Mouse (Mus musculus) testis, adult 2 months (tissue): Measurements from ENCODE around the gene Zfp422.

Experiments used
- CTCF ChIP-seq: fragments of 200-500 bp; IDR thresholded peaks from 2 replicates; pipeline ENCODE4 v1.5.1; 2012; ENCODE audit warnings: low read depth, mild to moderate bottlenecking, inconsistent platforms, low read length, moderate library complexity; ENCODE audit not compliant: control insufficient read depth, insufficient read depth, insufficient replicate concordance
- POLR2A ChIP-seq: fragments of 200-500 bp; IDR thresholded peaks from 2 replicates; pipeline ENCODE4 v1.6.1; 2012; ENCODE audit warnings: low read depth, mild to moderate bottlenecking, inconsistent platforms, low read length, moderate library complexity; ENCODE audit not compliant: control insufficient read depth

DNA sequence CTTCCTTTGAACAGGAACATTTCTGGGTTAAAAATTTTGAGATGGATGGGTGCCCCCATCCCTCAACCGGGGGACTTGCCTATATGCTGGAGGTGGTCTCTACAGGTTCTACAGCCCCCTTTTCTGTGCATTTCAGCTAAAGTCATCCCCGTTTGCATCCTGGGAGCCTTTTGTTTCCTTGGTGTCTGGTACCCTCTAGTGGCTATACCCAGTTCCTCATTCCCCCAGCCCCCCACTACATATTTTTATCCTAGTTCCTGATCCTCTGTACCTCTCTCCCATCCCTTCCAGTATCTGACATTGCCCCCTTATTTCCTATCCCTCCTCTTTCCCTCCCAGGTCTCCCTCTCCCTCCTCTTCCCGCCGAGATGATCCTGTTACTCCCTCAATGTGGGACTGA lies 21.6 kb downstream of the Zfp422 start:
- TF ChIP-seq CTCF, result no peak
- TF ChIP-seq POLR2A, result no peak
